Mouse (Mus musculus): ENCODE results near the gene Kirrel3.

Kirrel3 gene

DNA sequence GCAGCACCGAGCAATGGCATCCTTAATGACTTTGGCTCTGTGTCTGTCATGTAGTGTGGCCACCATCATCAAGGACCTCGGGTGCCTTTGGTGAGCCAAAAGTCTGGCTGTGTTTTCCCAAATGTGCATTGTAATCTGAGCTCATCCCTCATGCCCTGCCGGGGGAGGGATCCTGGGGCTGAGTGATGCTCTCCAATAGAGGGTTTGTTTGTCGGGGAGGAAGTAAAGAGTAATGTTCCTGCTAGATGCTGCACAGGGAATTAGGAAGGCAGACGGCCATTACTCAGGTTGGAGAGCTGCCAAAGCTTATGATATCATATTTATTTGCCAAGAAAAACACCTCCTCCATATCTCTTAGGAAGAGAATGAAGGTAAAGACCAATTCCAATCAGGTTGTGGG lies 401.1 kb downstream of the Kirrel3 start:
- no peak for DNase-seq (ENCODE audit: low spot score in 2 of 2)

DNA sequence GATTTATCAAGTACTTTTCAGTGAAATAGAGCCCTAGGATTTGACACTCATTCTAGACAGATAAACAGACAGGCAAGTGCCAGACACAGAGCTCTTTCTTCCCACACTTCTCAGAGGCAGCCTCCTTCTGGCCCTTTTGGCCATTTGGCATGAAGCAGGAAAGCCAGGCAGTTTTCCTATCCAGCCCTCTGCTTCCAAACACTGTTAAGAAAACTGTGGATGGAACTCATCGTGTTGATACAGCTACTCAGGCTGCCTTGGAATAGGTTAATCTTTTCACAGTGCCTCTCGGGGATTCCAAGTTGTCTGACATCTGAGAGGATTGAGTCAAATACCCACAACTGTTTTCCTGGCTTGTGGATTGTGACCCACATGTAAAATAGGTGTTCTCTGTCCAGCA lies 401.5 kb downstream of the Kirrel3 start:
- DNase-seq (ENCODE audit: low spot score in 2 of 2): no peak

GRCm38 (mm10) chr9:34888298-34888697 lies 402.6 kb downstream of the Kirrel3 start:
- no peak for DNase-seq (ENCODE audit: low spot score in 2 of 2)

DNA sequence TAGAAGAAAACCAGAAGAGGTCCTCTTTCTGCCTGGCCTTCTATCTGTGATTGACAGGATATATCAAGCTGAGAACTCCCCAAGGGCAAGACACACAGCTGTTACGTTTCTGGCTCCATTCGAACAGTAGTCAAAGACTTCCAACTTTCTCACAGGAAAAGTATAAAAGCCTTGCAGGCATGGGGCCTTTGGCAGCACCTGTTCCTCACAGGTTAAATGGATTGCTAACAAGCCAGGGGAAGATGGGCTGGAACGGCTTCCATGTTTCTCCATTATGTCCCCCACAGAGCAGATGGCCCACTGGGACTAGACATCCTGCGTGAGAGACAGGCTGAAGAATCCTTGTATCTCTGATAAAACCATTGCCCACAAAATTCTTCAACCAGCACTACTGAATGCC lies 415.5 kb downstream of the Kirrel3 start:
- no peak for DNase-seq (ENCODE audit: low spot score in 2 of 2)

- DNase-seq (ENCODE audit: low spot score in 2 of 2): no peak
These were observed 416.2 kb downstream of the Kirrel3 start for GRCm38 (mm10) chr9:34901888-34902287.

DNA sequence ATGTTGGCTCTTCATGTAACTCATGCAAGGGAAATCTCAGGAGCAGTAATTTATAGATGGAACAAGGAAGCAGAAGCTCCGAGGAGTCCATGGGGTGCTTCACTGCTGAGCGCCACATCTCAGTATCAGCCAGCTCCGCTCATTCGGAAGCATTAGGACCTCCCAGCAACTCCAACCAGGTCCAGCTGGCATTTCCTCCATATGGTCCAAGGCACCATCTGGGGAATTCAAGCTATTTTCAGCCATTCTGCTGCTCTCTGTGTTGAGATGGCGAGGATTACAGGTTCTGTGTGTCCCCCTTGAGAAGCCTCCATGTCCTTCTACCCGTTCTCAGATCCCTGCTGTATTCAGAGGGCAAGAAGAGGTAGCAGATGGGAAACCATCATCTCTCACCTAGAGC lies 419.5 kb downstream of the Kirrel3 start:
- no peak for DNase-seq (ENCODE audit: low spot score in 2 of 2)

DNA sequence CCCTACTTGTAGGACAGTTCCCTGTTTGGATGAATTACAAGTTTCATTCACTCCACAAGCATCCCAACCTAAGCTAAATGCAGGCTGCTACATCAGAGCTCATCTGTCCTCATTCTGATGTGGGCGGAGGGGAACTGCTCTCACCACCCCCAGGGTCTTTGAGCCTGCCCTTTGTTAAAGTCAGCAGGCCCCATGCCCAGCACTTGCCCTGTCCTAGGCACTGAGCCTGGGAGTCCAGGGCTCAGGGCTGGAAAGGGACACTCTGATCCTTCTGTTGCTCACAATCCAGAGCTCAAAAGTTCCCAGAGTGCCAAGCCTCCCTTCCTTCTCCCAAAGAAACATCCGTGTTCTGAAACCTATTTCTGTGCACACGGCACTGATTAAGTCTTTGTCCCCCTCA lies 422.3 kb downstream of the Kirrel3 start:
- no peak for DNase-seq (ENCODE audit: low spot score in 2 of 2)

GRCm38 (mm10) chr9:34911838-34912237 lies 426.1 kb downstream of the Kirrel3 start:
- DNase-seq (ENCODE audit: low spot score in 2 of 2): no peak

DNA sequence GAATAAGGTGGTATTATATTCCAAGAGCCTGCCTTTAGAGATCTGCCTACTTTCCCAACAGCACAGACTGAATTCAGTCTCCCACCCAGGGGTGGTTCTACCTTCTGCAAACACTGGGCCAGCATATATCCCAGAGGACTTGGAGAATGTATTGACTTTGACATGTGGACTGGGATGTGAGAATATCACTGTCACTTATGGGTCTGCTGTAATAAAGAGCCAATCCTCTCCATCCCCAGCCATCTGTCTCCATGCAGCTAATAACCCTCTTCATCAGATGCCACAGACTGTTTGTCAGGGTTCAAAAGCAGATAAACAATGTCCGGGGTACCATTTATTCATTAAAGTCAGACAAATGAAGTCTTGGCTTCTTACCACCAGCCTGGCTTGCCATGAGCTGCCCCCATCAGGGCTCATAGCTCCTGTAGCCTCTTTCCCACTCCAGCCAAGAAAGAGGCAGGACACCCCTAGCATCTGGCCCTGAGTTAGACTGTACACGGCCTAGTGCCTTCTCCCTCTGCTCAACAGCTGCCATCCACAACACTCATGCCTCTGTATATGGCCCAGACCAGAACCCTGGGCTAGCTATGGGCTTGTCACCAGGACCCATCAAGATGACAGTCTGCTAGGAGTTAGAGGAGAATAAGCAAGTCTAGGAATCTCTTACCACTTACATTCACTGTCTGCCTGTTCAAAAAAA lies 426.7 kb downstream of the Kirrel3 start:
- DNase-seq (ENCODE audit: low spot score in 2 of 2): no peak

DNA sequence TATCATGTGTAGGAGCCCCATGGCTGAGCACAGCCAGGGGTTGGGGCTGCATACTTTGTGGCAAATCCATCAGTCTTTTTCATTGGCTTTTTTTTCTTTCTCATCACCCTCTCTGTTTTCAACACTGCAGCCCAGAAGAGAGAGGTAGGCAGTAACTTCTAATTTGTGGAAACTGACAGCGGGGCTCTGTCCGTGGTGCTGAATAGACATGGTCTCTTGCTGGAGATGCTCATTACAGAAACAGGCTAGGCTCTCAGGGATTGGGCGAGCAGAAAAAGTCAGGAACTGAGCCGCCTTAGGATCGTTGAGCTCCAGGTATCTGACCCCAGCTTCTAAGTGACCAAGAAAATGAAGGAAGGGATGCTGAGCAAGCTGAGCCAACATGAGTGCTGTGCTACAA lies 427.3 kb downstream of the Kirrel3 start:
- no peak for DNase-seq (ENCODE audit: low spot score in 2 of 2)

DNA sequence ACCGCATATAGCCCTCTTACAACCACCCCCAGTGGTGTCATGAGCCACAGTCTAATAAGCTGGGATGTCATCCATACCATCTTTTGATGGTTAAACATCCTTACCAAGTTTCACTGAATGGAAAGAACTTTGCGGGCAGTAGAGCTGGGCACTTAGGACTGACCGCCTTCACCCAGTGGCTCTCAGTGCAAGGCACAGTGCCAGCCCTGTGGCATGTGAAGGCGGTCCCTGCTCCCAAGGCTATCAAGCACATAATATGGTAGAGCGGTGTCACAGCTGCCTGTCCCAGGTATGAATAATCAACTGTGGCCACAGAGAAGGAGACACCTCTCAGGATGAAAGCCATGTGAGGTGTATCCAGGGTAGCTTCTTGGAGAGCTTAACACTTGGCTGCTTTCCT lies 433.3 kb downstream of the Kirrel3 start:
- DNase-seq (ENCODE audit: low spot score in 2 of 2): no peak

DNA sequence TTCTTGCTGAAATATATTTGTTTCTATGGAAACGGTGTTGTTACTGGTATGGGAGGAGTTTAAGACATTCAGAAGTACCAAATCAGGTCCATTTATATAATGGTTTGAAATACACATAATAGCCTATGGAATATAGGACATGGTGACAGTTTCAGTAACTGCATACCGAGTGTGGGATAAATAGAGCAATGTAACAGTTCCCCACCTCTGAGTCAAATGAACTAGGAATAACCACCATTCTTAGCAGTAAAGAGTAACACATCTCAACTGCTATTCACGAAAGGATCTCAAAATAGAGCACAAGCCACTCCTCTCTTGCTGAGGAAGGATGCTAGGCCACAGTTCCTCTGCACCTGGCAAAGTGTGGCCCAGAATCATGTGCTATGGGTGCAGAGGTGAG lies 434.4 kb downstream of the Kirrel3 start:
- DNase-seq (ENCODE audit: low spot score in 2 of 2): no peak

DNA sequence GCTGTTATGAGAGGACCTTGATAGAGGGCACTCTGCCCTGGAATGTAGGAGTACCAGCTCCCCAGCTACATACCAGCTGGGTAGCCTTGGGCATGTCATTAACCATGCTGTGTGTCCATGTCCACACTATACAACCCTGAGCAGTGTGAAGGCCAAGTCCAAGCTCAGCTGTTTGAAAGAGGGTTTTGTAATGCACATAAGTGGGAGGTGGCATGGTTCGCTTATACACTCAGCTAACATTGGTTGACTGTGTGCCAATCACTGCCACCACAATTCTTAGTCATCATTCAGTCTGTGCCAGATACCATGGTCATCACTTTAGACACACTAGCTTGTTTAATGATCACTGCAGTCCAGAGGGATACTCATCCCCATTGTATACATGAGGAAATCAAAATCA lies 436.2 kb downstream of the Kirrel3 start:
- DNase-seq (ENCODE audit: low spot score in 2 of 2): no peak

GRCm38 (mm10) chr9:34922716-34923115 lies 437.0 kb downstream of the Kirrel3 start:
- no peak for DNase-seq (ENCODE audit: low spot score in 2 of 2)

GRCm38 (mm10) chr9:34923134-34923931 lies 437.6 kb downstream of the Kirrel3 start:
- DNase-seq (ENCODE audit: low spot score in 2 of 2): no peak

DNA sequence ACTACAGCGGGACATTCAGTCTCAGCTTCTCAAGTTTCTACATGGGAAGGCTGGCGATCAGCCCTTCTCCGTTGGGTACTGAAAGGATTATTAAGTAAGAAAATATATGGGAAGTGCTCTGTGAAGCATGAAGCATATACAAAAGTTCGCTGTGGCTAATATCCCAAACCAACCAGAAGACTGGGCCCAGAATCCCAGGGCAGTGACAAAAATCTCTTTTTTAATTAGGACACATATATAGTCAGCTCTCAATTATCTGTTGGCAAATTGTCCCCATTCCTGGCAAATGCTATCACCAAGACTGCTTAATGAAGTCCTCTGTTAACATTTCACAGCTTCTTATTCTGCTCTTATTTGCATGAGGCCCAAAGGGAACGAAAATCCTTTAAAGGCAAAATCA lies 439.9 kb downstream of the Kirrel3 start:
- DNase-seq (ENCODE audit: low spot score in 2 of 2): no peak

DNA sequence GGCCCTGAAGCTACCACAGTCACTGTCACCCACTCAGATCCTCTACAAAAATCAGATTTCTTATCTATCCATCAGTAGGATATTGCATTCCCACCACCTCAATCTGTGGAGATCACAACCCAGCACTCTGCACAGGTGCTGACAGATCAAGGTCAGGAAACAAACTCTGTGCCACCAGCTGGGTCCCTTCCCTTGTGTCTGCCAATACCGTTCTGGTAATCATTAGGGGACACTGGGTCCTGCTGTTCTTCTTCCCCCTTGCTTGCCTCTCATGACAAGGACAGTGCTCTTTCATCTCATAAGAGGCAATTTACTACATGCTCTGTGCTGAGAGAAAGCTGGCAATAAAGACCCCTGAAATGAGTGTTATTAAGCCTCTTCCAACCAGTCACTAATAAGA lies 444.7 kb downstream of the Kirrel3 start:
- no peak for DNase-seq (ENCODE audit: low spot score in 2 of 2)

DNA sequence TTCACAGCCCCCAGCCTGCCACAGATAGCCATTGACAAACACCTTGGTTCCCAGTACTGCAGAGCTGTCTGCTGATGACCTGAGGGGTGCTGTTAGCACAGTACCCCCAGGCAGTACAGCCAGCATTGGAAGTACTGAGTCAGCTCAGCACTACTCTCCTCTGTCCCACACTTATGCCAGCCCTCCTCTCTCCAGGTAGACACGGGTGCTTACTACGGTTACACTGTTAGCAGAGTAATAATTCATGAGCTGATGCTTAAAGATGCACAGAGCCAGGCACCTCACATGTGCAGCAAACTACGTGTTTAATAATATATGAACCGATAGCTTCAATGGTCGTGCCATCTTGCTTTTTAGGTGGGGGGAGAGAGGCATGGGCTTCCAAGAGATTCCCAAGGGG lies 452.4 kb downstream of the Kirrel3 start:
- no peak for DNase-seq (ENCODE audit: low spot score in 2 of 2)

DNA sequence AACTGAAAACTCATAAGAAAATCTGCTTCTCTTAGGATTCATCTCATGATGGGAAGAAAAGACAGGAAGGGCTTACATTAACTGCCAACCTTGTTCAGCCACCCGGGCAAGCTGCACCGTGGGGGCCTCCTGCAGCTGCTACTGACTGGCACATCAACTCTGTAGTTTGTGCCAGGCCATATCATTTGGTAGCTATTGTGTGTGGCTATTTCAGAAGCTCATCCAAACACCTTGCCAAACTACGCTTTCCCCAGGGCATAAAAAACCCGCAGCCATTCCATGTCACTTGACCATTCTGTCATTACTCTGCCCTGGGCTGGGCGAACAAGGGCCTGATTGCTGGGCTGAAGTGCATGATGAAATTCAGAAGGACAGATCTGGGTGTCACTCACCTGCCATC lies 453.9 kb downstream of the Kirrel3 start:
- DNase-seq (ENCODE audit: low spot score in 2 of 2): no peak

DNA sequence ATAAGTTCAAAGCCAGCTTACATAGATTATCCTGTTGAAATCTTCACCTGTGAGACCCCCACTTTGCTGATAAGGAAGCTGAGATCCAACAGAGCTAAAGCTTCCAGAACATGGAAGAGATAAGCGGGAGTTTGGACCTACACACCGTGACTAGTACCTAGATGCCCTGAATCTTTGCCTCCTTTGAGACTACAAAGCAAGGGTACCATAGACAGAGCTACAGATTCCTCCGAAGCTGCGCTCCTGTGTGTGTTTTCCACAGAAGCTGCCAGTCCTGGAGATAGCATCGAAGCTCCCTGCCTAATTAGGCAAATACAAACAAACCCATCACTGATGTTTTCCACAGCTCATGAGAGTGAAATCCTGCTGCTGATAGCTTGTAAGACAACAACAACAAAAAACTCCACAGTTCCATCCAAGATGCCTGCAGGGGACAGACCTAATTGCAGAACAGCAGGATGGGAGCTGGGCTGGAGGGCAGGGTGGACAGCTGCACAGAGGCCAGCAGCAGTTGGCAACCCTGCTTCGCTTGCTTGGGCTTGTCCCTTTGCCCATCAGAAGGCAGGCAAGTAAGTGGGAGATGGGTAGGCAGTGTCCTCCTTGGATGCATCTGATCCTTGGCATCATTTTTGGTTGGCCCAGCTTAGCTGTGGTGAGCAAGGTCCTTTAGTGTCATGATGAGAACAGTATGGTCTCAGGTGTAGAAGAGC lies 456.6 kb downstream of the Kirrel3 start:
- DNase-seq (ENCODE audit: low spot score in 2 of 2): no peak

DNA sequence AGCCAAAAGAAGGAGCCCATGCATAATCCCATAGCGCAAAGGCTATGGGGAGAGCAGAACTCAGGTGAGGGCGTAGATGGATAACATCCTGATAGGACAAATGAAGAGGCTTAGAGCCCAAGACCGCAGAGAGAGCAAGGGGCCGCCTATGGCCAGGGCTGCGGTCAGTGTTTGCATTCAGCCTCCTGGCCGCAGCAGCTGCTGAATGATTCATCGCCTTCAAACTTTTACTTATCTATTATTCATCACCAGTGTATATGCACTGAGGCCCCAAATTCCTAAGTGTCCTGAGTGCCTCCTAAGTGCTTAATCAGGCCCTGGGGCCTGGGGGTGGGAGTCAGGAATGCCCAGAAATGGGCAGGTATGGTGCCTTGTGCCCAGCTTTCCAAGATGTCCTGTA lies 457.3 kb downstream of the Kirrel3 start:
- DNase-seq (ENCODE audit: low spot score in 2 of 2): no peak

- DNase-seq (ENCODE audit: low spot score in 2 of 2): no peak
These were observed 459.6 kb downstream of the Kirrel3 start for GRCm38 (mm10) chr9:34945301-34945700.

DNA sequence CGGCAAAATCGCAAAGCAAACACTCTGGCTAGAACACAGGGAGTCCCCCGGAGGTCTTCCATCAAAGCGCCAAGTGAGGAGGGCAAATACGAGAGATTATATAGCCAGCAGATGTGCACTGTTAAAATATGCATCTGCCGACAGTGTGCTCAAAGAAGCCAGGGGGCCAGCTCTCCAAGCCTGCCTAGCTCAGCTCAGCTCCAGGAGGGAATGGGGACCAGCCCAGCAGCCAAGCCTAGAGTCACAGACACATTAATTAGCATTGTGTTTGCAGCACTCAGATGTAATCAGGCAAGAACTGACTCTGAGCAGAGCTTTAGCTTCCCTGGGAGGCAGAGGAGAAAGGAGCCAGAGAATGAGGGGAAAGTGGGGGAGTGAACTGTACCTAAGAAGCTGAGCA lies 461.6 kb downstream of the Kirrel3 start:
- no peak for DNase-seq (ENCODE audit: low spot score in 2 of 2)

All from frontal cortex, postnatal 25 days (tissue).